Mouse (Mus musculus): ENCODE measurements around the gene BC049352.

The BC049352 gene

GRCm38 (mm10) chr9:45195468-45195867, 13.7 kb downstream of the BC049352 start:
- no peak for DNase-seq

DNA sequence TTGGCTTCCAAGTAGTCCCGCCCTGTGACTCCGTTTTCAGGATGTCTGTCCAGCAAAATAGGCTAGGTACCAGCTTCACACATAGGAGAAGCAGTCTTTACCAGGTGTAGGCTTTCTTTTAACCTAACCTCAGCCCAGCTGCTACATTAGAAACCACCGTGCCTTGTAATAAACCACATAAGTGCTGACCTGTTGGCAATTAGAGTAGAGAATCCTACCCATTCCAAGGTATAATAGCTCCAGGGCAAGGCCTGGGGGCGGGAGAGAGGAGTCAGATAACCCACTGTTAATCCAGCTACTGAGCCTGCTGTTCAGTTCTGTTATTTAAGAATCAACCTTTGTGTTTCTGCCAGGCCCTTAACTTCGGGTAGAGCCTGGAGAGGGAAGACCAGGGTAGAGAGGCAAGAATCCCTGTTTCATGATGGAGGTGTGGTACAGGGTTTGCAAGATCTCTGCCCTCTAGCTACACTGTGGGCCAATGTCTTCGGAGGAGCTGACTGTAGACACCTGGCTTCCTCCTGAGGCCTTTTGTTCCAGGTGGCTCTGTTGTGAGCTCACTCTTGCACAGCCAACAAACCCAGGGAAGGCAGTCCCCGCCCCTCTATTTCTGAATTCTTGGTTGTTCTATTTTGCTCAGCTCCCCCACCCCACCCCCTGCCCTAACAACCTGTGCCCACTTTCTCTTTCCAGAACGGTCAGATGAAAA, 14.5 kb downstream of the BC049352 start:
- no peak for DNase-seq

DNA sequence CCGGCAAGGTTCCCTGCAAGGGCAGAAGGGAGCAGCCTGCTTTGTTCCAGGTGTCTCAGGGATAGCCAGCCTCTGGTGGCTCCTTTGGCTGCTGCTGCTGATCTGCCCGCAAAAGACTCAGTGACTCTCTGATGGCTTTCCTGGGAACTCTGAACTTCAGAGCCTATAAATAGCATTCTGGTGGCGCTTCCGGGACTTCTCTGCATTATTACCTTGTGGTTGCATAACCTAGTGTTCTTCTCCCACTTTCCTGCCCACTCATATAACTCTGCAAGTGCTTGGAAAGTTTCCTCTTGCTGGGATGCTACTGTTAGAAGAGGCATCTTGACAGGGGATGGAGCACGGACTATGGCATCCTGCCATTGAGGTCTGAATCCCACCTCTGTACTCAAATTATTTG, 15.7 kb downstream of the BC049352 start:
- DNase-seq, result no peak

GRCm38 (mm10) chr9:45201319-45201947, 19.6 kb downstream of the BC049352 start:
- DNase-seq, result no peak

DNA sequence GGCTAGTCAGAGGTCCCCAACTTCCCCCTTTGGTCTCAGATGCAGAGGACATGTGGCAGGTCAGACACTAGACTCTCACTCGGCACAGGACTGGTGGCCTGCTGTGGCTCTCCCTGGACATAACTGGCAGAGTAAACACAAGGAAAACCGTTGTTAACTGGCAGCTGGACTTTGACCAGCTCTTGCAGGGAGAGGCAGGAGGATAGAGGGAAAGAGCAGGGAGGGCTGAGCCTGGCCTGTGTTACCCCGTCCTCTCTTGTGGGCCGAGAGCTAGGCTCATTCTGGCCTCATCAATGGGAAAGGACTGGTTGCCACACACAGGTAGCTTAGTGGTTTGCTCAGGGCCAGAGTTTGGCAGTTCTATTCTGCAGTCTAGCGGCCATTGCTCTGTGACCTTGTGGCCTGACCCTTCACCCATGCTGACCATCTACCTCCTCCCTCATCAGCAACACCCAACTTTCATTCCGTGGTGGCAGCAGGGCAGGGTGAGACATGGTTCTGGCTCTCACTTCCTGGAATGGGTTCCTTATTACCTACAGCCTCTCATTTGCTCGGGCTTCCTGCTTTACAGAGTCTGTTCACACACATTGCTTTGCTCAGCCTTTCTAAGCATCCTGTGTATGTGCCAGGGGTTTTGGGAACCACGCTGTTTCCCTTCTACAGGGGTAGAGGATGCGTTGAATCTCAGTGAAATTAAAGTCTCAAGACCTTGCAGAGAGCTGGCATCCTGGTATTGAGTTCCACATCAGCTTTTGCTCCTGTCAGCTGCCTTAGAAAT, 20.4 kb downstream of the BC049352 start:
- DNase-seq, result no peak

DNA sequence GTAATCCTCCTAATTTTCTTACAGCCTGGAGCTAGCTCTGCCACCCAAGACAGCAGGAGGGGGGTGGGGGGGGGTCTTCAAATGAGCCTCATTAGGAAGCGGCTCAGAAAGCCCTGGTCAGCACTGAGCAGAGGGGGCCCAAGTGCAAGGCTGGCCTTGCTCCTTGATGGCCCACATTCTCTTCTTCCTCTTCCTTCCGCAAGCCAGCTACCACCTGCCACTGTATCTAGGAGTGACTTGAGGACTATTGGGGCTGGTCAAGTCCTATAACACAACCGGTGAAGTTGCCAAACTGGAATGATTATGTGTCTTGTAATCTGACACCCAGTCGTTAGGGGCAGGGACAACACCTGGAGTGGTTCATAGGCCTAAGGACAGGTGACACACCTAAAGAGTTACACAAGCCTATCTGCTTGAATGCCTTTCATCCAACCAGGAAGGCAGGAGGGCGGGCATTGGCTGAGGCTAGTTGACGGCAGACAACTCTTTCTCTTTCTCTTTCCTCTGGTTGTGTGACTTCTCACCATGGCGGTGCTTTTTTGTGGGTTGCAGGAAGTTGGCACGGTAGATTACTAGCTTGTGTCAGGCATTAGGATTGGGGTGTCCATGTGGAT, 22.1 kb downstream of the BC049352 start, which contains the start of gene Tmprss4:
Tmprss4 (minus strand) TSS at position 296 of the 614 bp plus-strand sequence.
- DNase-seq, result no peak

- no peak for DNase-seq
These were observed 23.3 kb downstream of the BC049352 start for GRCm38 (mm10) chr9:45205143-45205542.

- DNase-seq, result no peak
These were observed 24.3 kb downstream of the BC049352 start for GRCm38 (mm10) chr9:45206121-45206520.

- DNase-seq, result no peak
These were observed 25.4 kb downstream of the BC049352 start for GRCm38 (mm10) chr9:45207015-45207743.

GRCm38 (mm10) chr9:45212001-45212400, 30.2 kb downstream of the BC049352 start:
- no peak for DNase-seq

- DNase-seq, result no peak
These were observed 33.8 kb downstream of the BC049352 start for GRCm38 (mm10) chr9:45215526-45216179.

DNA sequence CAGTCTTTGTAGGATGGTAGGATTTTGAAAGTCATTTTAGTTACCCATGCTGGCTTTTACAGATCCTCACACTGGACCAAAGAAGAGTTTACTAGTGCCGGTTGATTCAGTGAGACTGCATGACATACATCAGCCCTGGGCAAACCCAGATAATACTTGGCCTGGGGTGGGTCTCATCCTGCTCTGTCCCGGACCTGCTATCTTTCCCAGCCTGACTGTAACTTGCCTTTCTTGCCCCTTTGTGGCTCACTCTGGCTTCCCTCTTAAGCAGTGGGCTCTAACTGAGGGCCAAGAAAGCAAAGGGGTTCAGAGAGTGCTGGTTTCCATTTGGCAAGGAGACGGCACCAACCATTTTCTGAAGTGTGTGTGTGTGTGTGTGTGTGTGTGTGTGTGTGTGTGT, 37.8 kb downstream of the BC049352 start:
- DNase-seq, result no peak

DNA sequence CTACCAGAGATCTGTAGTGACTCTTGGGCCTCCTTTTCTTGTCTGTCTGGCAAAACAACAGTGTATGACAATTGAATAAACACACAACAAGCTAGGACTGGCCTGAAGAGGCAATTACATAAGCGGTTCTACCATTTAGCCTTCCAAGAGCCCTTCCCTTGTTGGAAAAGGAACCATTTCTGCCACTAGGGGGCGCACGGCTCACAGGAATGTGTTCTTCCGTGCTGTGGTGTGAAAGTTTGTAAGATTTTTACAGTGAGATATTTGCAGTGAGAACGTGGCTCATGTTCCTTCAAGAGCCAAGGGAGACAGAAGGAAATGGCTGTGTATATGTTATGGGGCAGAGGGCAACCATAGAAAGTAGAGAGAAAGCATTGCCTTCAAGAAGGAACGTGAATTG, 39.8 kb downstream of the BC049352 start:
- peak; percentile 80 for DNase-seq

GRCm38 (mm10) chr9:45229359-45229758, 47.6 kb downstream of the BC049352 start:
- DNase-seq, result no peak

DNA sequence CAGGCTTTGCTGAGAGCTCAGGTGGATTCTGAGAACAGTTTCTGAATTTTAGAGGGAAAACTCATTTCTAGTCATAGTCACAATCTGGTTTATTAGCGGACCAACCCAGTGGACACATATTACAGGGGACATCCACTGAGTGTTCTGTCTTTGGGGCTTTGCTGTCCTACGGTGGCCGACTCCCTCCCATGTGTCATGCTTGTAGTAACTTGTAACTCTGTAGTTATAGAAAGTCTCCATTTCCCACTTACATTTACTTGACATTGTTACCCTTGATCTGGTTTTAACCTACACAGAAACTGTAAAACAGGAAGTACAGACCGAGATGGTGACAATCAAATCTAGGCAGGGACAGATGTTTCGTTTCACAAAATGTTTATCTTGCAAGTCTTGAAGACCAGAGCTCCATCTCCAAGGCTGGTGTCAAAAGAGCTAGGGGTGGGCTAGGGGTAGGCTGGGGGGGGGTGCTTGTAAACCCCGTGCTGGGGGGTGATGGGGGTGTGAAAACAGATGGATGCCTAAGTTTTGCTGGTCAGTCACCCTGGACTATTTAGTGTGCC, 53.9 kb downstream of the BC049352 start:
- DNase-seq, result no peak

GRCm38 (mm10) chr9:45236744-45237143, 54.9 kb downstream of the BC049352 start:
- DNase-seq, result no peak

- no peak for DNase-seq
These were observed 59.6 kb downstream of the BC049352 start for GRCm38 (mm10) chr9:45241397-45241796.

- no peak for DNase-seq
These were observed 63.6 kb downstream of the BC049352 start for GRCm38 (mm10) chr9:45245432-45245831.

DNA sequence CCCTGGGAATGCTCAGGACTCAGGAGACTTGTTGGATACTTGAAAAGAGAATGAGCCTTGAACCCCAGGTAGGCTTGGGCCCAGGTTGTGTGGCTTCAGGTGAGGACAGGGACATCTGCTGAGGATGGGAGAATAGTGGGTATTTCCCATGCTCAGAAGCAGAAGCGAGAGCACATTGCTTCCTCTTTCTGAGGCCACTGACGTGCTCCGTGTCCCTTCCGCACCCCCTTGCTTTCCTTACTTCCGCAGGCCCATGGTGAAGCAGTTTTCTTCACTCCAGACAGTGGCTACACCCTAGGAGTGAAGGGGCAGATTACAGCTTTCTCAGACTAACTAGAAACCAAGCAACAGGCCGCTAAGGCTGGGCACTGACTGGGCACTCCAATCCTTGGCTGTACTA, 64.3 kb downstream of the BC049352 start:
- peak; percentile 75 for DNase-seq

GRCm38 (mm10) chr9:45247536-45247935, 65.7 kb downstream of the BC049352 start:
- peak; percentile 45 for DNase-seq

DNA sequence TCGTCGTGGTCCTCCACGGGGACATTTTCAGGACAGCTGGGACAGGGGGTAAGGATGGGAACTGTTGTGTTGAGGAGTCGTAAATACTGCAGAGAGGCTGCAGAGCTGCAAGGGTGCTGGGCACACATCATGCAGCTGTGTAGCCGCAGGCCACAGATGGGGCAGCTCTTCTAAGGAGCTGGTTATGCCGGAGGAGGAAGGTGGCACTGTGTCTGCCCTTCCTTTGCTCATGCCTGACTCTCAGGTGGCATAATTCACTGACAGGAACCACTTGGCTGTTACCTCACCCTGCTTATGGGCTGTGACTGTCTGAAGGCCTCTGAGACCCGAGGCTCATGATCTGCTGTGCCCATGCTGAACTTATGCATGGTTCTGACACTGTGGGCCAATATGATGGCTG, 68.5 kb downstream of the BC049352 start:
- DNase-seq, result no peak

DNA sequence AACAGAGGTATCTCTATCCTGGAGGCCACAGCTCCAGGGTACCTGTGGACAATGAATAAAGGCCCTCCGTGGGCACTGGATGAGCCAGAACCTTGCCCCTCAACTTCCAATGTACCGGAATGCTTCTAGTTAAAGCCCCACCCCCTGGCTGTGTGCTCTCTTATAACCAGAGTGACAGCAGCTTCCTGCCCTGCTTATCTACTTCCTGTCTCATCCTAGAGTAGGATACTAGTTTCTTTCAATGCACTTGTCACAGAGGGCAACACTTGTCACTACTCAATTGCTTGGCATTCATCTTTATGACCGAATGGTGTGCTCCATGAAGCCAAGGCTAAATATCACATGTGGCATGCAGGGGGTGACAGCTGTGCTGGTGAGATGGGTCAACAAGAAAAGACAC, 69.5 kb downstream of the BC049352 start:
- DNase-seq, result no peak

Data from layer of hippocampus, adult 9-11 months (tissue).